Mouse (Mus musculus) limb, embryonic 13.5 days (tissue): ENCODE measurements around the gene Gldc. TPM values are rescaled to one million over a fixed set of nuclear protein-coding genes. Genes with fewer than 3 reads are reported as not detected.
A peak's percentile ranks its signal among the peaks of the same experiment; 100 is the strongest.

Experiments used
- ATAC-seq: fragments of 200-750 bp; cut with Nextera tagmentation; 2 replicates; pipeline ENCODE4 v1.8.0; 2017; ENCODE audit warnings: low read depth, moderate number of reproducible peaks, moderate TSS enrichment; ENCODE audit not compliant: low FRiP score
- H3K27ac ChIP-seq: fragments of 300-500 bp; sonication (generic); 2 replicates; pipeline ENCODE4 v1.5.1; 2015; ENCODE audit warnings: inconsistent platforms, mild to moderate bottlenecking, moderate library complexity
- H3K27me3 ChIP-seq: fragments of 300-500 bp; sonication (generic); 2 replicates; pipeline ENCODE4 v1.6.1; 2015; ENCODE audit warnings: mild to moderate bottlenecking, inconsistent platforms
- H3K36me3 ChIP-seq: fragments of 300-500 bp; sonication (generic); 2 replicates; pipeline ENCODE4 v1.6.1; 2015; ENCODE audit warnings: inconsistent platforms, mild to moderate bottlenecking, moderate library complexity
- H3K4me1 ChIP-seq: fragments of 300-500 bp; sonication (generic); 2 replicates; pipeline ENCODE4 v1.6.1; 2015; ENCODE audit warnings: inconsistent platforms
- H3K4me2 ChIP-seq: fragments of 300-500 bp; sonication (generic); replicated peaks from 2 replicates; pipeline ENCODE4 v1.6.1; 2015; ENCODE audit warnings: inconsistent platforms, mild to moderate bottlenecking, moderate library complexity
- H3K4me3 ChIP-seq: fragments of 300-500 bp; sonication (generic); 2 replicates; pipeline ENCODE4 v1.5.1; 2015; ENCODE audit warnings: moderate library complexity, mild to moderate bottlenecking, inconsistent platforms
- H3K9ac ChIP-seq: fragments of 300-500 bp; sonication (generic); 2 replicates; pipeline ENCODE4 v1.6.1; 2015; ENCODE audit warnings: mild to moderate bottlenecking, inconsistent platforms
- H3K9me3 ChIP-seq: fragments of 300-500 bp; sonication (generic); 2 replicates; pipeline ENCODE4 v1.6.1; 2016; ENCODE audit warnings: inconsistent platforms
- WGBS: fragments of 180-500 bp; shearing (Covaris S2); methylation state at CpG from one replicate; pipeline ENCODE4 v1.1.7; 2015; 5-methylcytosine and 5-hydroxymethylcytosine counted together
- polyA plus RNA-seq: library from polyadenylated mRNA; unstranded; fragments of >200 nt; fragmentation: Nextera tagmentation; extraction: Ambion mirVana; gene quantifications from 2 replicates; pipeline ENCODE4 v1.2.1, GENCODE M21; 2015

Gldc gene
- polyA plus RNA-seq, 1 experiment from 2014 or later, result 2.3 TPM

DNA sequence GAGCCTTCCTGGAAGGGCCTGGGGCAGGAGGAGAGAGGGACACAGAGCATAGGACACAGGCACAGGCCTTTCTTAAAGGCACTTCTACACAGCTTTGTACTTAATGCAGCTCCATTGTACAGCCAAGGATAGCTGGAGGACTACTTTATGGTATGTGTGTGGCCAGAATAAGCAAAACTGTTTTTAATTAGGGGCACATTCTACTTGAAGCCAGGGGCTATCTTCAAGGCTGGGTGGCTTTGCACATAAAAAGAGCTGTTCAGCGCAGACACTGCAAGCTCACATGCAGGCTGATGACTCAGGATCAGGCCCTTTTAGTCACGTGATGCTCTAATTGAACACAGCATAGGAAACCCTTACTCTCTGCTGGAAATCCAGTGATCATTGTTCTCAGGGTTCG lies 79.0 kb downstream of the Gldc start:
- Histone ChIP-seq H3K9ac (no peak overlapping the region), H3K36me3 (peaks cover 81% of the 10 kb centered on the region), H3K4me1 (peaks cover 3% of the 10 kb centered on the region), H3K9me3 (peaks cover 29% of the 10 kb centered on the region), H3K27me3 (no peaks in the 10 kb centered on the region), H3K4me3 (no peak overlapping the region), H3K27ac (peak overlapping the region; percentile 22; the same call in 1 of the 2 replicates), H3K4me2 (no peak overlapping the region)
- peak; percentile 75 for ATAC-seq
- WGBS, result 21% methylated on average over 3 of the region's 3 CpGs

DNA sequence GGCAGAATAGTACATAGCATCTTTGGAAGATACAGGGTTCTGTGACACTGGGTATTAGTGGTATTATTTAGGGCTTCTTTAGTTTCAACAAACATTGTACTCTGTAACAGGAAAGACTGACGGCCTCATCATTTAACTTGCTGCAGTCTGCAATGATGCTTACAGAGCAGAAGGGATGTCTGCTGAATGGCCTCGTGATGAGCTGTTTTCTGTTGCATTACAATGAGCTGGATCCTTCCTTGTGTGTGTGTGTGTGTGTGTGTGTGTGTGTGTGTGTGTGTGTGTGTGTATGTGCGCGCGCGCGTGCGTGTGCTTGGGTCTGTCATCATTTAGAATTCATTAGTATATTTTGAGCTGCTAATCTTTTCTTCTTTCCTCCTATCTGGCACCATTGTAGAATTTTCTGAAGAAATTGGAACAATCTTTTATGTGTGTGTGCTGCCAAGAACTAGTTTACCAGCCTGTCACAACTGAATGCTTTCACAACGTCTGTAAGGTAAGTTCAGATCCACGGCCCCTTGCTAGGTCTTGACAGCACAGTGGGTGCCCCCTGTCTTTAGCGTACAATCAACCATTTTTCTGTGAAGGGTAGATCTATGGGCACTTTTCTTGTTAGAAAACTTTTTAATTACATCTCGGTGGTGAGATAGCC lies 83.5 kb downstream of the Gldc start:
- peaks cover 87% of the 10 kb centered on the region for H3K36me3 ChIP-seq

GRCm38 (mm10) chr19:30090163-30090562 lies 85.1 kb downstream of the Gldc start:
- H3K36me3 ChIP-seq, result peaks cover 86% of the 10 kb centered on the region
- no peak overlapping the region for H3K4me2 ChIP-seq
- H3K9me3 ChIP-seq, result no peaks in the 10 kb centered on the region
- no peak overlapping the region for H3K27ac ChIP-seq
- no peak for ATAC-seq
- no peak overlapping the region for H3K9ac ChIP-seq
- 60% methylated on average over 6 of the region's 6 CpGs for WGBS
- H3K4me3 ChIP-seq, result no peak overlapping the region
- no peaks in the 10 kb centered on the region for H3K4me1 ChIP-seq
- H3K27me3 ChIP-seq, result no peaks in the 10 kb centered on the region

More for the DNA sequence above, 83.5 kb downstream of the Gldc start:
- ATAC-seq, result no peak
- no peak overlapping the region for H3K4me2 ChIP-seq
- peaks cover 3% of the 10 kb centered on the region for H3K4me1 ChIP-seq
- WGBS, result 94% methylated on average over 12 of the region's 12 CpGs
- no peak overlapping the region for H3K9ac ChIP-seq
- no peaks in the 10 kb centered on the region for H3K27me3 ChIP-seq
- no peak overlapping the region for H3K27ac ChIP-seq
- H3K4me3 ChIP-seq, result no peak overlapping the region
- H3K9me3 ChIP-seq, result no peaks in the 10 kb centered on the region

DNA sequence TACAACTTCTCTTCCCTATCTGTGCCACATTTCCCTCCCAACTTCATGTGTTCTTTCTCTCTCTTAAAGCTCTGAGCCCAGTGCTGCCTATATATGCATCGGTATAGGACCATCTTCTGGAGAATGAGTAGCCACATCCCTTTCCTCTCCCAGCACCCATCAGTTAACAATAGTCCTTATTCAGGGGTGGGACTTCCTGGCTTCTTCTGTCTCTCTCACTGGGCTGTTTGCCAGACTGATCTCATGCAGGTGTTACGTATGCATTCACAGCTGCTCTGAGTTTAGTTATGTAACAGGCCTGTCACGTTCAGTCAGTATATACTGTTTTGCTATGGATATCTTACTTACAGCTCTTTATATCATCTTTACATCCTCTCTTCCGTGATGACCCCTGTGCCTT lies 109.4 kb downstream of the Gldc start:
- Histone ChIP-seq H3K4me2 (no peak overlapping the region), H3K27ac (no peak overlapping the region), H3K9ac (no peak overlapping the region), H3K27me3 (no peaks in the 10 kb centered on the region), H3K9me3 (no peaks in the 10 kb centered on the region), H3K4me3 (no peak overlapping the region), H3K4me1 (peaks cover 8% of the 10 kb centered on the region), H3K36me3 (peaks cover 17% of the 10 kb centered on the region)
- whole genome bisulfite sequencing, result 59% methylated on average over 4 of the region's 4 CpGs
- ATAC-seq, result no peak

DNA sequence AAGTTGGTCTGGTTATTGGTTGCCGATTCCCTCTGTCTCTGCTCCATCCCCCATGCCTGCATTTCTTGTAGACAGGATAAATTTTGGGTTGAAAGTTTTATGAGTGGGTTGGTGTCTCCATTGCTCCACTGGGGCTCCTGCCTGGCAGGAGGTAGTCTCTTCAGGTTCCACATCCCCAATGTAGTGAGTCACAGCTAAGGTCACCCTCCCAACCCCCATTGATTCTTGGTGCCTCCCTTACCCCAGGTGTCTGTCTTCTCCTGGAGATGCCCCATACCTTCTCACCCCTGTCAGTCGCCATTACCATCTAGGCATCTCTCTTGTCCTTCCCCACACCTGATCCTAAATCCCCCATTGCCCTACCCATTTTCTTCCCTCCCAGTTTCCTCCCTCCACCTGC lies 121.0 kb downstream of the Gldc start:
- H3K27me3 ChIP-seq, result no peaks in the 10 kb centered on the region
- no peak for ATAC-seq
- H3K27ac ChIP-seq, result no peak overlapping the region
- H3K9ac ChIP-seq, result no peak overlapping the region
- no peaks in the 10 kb centered on the region for H3K4me1 ChIP-seq
- peaks cover 40% of the 10 kb centered on the region for H3K36me3 ChIP-seq
- H3K4me3 ChIP-seq, result no peak overlapping the region
- no peaks in the 10 kb centered on the region for H3K9me3 ChIP-seq
- WGBS, result 96% methylated on average over 2 of the region's 2 CpGs
- no peak overlapping the region for H3K4me2 ChIP-seq

- Histone ChIP-seq H3K4me3 (no peak overlapping the region), H3K4me2 (no peak overlapping the region), H3K27ac (no peak overlapping the region), H3K36me3 (peaks cover 35% of the 10 kb centered on the region), H3K9ac (no peak overlapping the region), H3K27me3 (no peaks in the 10 kb centered on the region), H3K9me3 (no peaks in the 10 kb centered on the region), H3K4me1 (no peaks in the 10 kb centered on the region)
- 88% methylated on average over 3 of the region's 3 CpGs for WGBS
- no peak for ATAC-seq
These were observed 123.8 kb downstream of the Gldc start for GRCm38 (mm10) chr19:30051479-30051878.

DNA sequence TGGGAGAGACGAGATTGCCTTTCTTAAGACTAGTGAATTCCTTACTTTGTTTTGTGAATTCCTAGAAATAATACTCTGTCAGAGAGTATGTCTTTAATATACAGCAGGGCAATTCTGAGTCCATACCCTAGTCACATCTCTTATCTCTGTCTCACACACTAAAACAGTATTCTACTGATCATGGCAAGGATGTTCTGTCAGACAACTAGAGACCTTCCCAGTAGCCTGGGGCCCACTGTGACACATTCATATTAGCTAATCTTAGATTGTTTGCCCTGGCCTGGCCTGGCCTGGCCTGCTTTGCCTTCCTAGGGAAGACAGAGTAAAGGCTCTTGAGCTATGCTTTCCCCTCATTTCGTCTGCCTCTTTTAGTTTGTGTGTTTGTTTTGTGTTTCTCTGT lies 124.6 kb downstream of the Gldc start:
- H3K9me3 ChIP-seq, result 0 out of 2 replicates have a peak, but pooled peaks cover 2% of the 10 kb centered on the region
- WGBS, result 74% methylated on average over 2 of the region's 2 CpGs
- H3K27ac ChIP-seq, result no peak overlapping the region
- H3K4me2 ChIP-seq, result no peak overlapping the region
- no peaks in the 10 kb centered on the region for H3K27me3 ChIP-seq
- peaks cover 37% of the 10 kb centered on the region for H3K36me3 ChIP-seq
- H3K4me1 ChIP-seq, result no peaks in the 10 kb centered on the region
- no peak overlapping the region for H3K4me3 ChIP-seq
- no peak overlapping the region for H3K9ac ChIP-seq
- ATAC-seq, result no peak

Other genes starting within 250 kb of the Gldc start
- not detected in 2 replicates for gene Trpd52l3, start 171.6 kb downstream of the Gldc start, polyA plus RNA-seq
- 69.2 and 76.7 TPM in 2 replicates for gene Uhrf2, start 144.9 kb downstream of the Gldc start, polyA plus RNA-seq
- gene Mbl2, start 57.5 kb upstream of the Gldc start, polyA plus RNA-seq, result not detected in 2 replicates